Mouse (Mus musculus) embryo, embryonic 10 days (tissue): ENCODE results near the gene Arnt.
A peak's percentile ranks its signal among the peaks of the same experiment; 100 is the strongest.
"Not testable (repeated sequence)": the region's sequence is repeated elsewhere in the genome, so short reads cannot be mapped to it uniquely, and the experiment has no call there.

Experiments used
- DNase-seq: peaks from one replicate; pipeline ENCODE4 v3.0.0-alpha.2; 2015; ENCODE audit warnings: low spot score

Arnt gene

GRCm38 (mm10) chr3:95434136-95434982, at the start of gene Arnt:
Gene Arnt, plus strand, starts transcription at chr3:95434388.
- DNase-seq = peak; percentile 97

- DNase-seq = no peak
These were observed 48.6 kb upstream of the Arnt start for GRCm38 (mm10) chr3:95385401-95386075.

- DNase-seq = no peak
These were observed 39.8 kb upstream of the Arnt start for GRCm38 (mm10) chr3:95394385-95394784.

GRCm38 (mm10) chr3:95402741-95403140, 31.4 kb upstream of the Arnt start, which contains the start of gene 4930558C23Rik:
Gene 4930558C23Rik, minus strand, starts transcription at chr3:95402841.
- no peak for DNase-seq

GRCm38 (mm10) chr3:95407728-95408127, 26.5 kb upstream of the Arnt start:
- DNase-seq = no peak

- DNase-seq = no peak
These were observed 25.3 kb upstream of the Arnt start for GRCm38 (mm10) chr3:95408852-95409251.

GRCm38 (mm10) chr3:95412268-95412667, 21.9 kb upstream of the Arnt start:
- no peak for DNase-seq

- DNase-seq = no peak
These were observed 16.3 kb upstream of the Arnt start for GRCm38 (mm10) chr3:95417866-95418265.

GRCm38 (mm10) chr3:95426476-95426875, 7.7 kb upstream of the Arnt start:
- DNase-seq = not testable (repeated sequence)

GRCm38 (mm10) chr3:95427117-95427890, 6.9 kb upstream of the Arnt start:
- not testable (repeated sequence) for DNase-seq

GRCm38 (mm10) chr3:95427891-95428238, 6.3 kb upstream of the Arnt start:
- peak; percentile 9 for DNase-seq

GRCm38 (mm10) chr3:95428423-95428822, 5.8 kb upstream of the Arnt start:
- not testable (repeated sequence) for DNase-seq

GRCm38 (mm10) chr3:95433301-95433915, 780 bp upstream of the Arnt start:
- DNase-seq = no peak

GRCm38 (mm10) chr3:95434983-95435370, 789 bp downstream of the Arnt start:
- no peak for DNase-seq

- no peak for DNase-seq
These were observed 1.4 kb downstream of the Arnt start for GRCm38 (mm10) chr3:95435561-95435960.

GRCm38 (mm10) chr3:95438636-95439035, 4.4 kb downstream of the Arnt start:
- not testable (repeated sequence) for DNase-seq

GRCm38 (mm10) chr3:95439670-95440069, 5.5 kb downstream of the Arnt start:
- DNase-seq = no peak

GRCm38 (mm10) chr3:95442406-95443117, 8.4 kb downstream of the Arnt start:
- DNase-seq = no peak

- DNase-seq = no peak
These were observed 11.1 kb downstream of the Arnt start for GRCm38 (mm10) chr3:95445311-95445710.

GRCm38 (mm10) chr3:95450408-95450807, 16.2 kb downstream of the Arnt start:
- peak; percentile 78 for DNase-seq

- no peak for DNase-seq
These were observed 16.7 kb downstream of the Arnt start for GRCm38 (mm10) chr3:95450915-95451314.
